ENCODE assay signal across 8 mouse cellular contexts in the genomic region with DNA sequence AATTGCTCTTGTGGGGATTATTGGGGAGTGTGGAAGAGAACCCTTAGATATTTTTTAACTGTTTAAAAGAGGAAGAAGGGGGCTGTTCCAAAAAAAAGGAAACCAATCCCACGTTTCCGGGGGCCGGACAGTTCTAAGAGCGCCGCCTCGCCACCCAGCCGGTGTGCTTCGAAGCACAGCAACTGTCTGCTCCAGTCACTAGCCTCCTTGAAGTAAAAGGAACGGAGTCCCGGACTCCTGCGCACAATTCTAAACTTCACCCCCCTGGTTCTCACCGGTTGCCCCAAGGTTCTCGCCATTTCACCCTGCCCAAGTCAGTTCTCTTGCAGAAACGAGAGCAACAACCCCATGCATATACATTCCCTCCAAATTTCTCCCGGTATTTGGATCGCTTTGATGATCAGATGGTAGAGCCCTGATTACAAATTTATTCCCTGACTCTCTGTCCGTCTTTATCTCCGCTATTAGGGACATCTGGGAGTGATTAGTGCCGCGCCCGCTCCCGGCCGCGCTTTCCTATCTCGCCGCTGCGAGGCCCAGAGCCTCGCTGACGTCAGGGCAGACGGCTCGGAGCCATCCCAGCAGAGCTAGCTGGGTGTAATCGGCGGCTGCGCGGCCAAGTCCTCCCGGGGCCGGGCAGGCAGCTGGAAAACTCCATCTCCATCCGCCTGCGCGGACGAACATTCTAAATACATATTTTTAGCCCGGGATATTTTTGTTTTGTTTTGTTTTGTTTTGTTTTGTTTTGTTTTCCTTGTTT. TPM values are rescaled to one million over a fixed set of nuclear protein-coding genes. Genes with fewer than 3 reads are reported as not detected.
DNase-seq lines count a peak whose midpoint lies in the region; ATAC-seq lines count a peak whose summit lies in the region.

No protein-coding gene starts in this region.

- no peak overlapping the region for H3K9ac ChIP-seq in hindbrain, embryonic 16.5 days (ENCODE audit: low read depth, low read length)
- H3K9ac ChIP-seq in stomach, embryonic 16.5 days (ENCODE audit: low read length) = peak overlapping the region; percentile 66

- under 1% methylated on average over 42 of the region's 42 CpGs for WGBS in hindbrain, embryonic 16.5 days
- WGBS in stomach, embryonic 16.5 days = 3% methylated on average over 42 of the region's 42 CpGs

- peak; percentile 74 for DNase-seq in urinary bladder, postnatal 14 days (ENCODE audit: low spot score)
- no peak for DNase-seq in urinary bladder, postnatal 10 days (ENCODE audit: low spot score)
- DNase-seq in gastrocnemius, postnatal 14 days = peak; percentile 85
- peak; percentile 41 for DNase-seq in lung, postnatal 14 days
- DNase-seq in right cerebral cortex, adult 2 months (ENCODE audit: low spot score in 2 of 2) = no peak
- DNase-seq in yolk sac, embryonic 10.5 days (ENCODE audit: low spot score) = no peak

- peak overlapping the region; percentile 7; the same call in 1 of the 2 replicates for H3K4me3 ChIP-seq in hindbrain, embryonic 16.5 days (ENCODE audit: low read length)
- H3K4me3 ChIP-seq in stomach, embryonic 16.5 days (replicated peaks; ENCODE audit: low read length) = peak overlapping the region; percentile 40

- H3K27ac ChIP-seq in hindbrain, embryonic 16.5 days (ENCODE audit: low read depth, low read length) = no peak overlapping the region
- peak overlapping the region; percentile 79 for H3K27ac ChIP-seq in stomach, embryonic 16.5 days (ENCODE audit: low read length)

- H3K27me3 ChIP-seq in hindbrain, embryonic 16.5 days (replicated peaks; ENCODE audit: control insufficient read depth, insufficient read depth, low read length) = peaks cover 59% of the 10 kb centered on the region
- peaks cover 51% of the 10 kb centered on the region for H3K27me3 ChIP-seq in stomach, embryonic 16.5 days (ENCODE audit: control insufficient read depth, insufficient read depth, low read length)

- intact Hi-C loops in gastrocnemius, postnatal 14 days (cut with DNase I; ENCODE audit: low total_unique reads) = no loop called here

- ATAC-seq in hindbrain, embryonic 16.5 days = peak; percentile 43; the same call in 1 of the 2 replicates
- ATAC-seq in stomach, embryonic 16.5 days (ENCODE audit: insufficient read depth, low FRiP score) = peak; percentile 82

- peaks cover 2% of the 10 kb centered on the region for H3K4me1 ChIP-seq in hindbrain, embryonic 16.5 days (ENCODE audit: control insufficient read depth, insufficient read depth, low read depth, low read length)
- peaks cover 7% of the 10 kb centered on the region; the same call in 1 of the 2 replicates for H3K4me1 ChIP-seq in stomach, embryonic 16.5 days (ENCODE audit: control insufficient read depth, insufficient read depth, low read length)

- H3K9me3 ChIP-seq in hindbrain, embryonic 16.5 days (ENCODE audit: control insufficient read depth, low read length) = no peaks in the 10 kb centered on the region
- H3K9me3 ChIP-seq in stomach, embryonic 16.5 days (replicated peaks; ENCODE audit: control insufficient read depth, low read length) = no peaks in the 10 kb centered on the region

- no peaks in the 10 kb centered on the region for H3K36me3 ChIP-seq in hindbrain, embryonic 16.5 days (ENCODE audit: control insufficient read depth, insufficient read depth, low read length)
- H3K36me3 ChIP-seq in stomach, embryonic 16.5 days (ENCODE audit: control insufficient read depth, insufficient read depth, low read length) = no peaks in the 10 kb centered on the region

- H3K4me2 ChIP-seq in hindbrain, embryonic 16.5 days (ENCODE audit: low read length) = peak overlapping the region; percentile 27
- peak overlapping the region; percentile 63 for H3K4me2 ChIP-seq in stomach, embryonic 16.5 days (ENCODE audit: low read depth, low read length)

RNA-seq across cellular contexts. Expression of a gene that starts 7.6 kb away (rescaled TPM):
- total RNA-seq in gastrocnemius, postnatal 14 days (2021) = under 1 TPM; 0.29 to 0.47 TPM
- not detected in 2 replicates for polyA plus RNA-seq in hindbrain, embryonic 16.5 days (2015; fragmentation: Nextera tagmentation; extraction: Ambion mirVana)
- 6.2 and 7.5 TPM in 2 replicates for polyA plus RNA-seq in stomach, embryonic 16.5 days (2015; fragmentation: Nextera tagmentation; extraction: Ambion mirVana)

Comparison
In these comparisons a context has a peak if more than half of its experiments do, and no peak if none do; other contexts are left out.
1. DNase-seq: peak in urinary bladder, postnatal 14 days (single experiment), gastrocnemius, postnatal 14 days (single experiment) and lung, postnatal 14 days (single experiment); none in urinary bladder, postnatal 10 days (single experiment), right cerebral cortex, adult 2 months (0 of 2) and yolk sac, embryonic 10.5 days (single experiment).